Mouse (Mus musculus) cortical plate, adult 2 months (tissue): ENCODE data around the gene Entpd7.

Experiments used
- CTCF ChIP-seq: fragments of 200-500 bp; IDR thresholded peaks from 2 replicates; pipeline ENCODE4 v1.5.1; 2011; ENCODE audit warnings: mild to moderate bottlenecking, control low read depth, low read length; ENCODE audit not compliant: insufficient read depth; ENCODE audit errors: extremely low read depth
- POLR2A ChIP-seq: fragments of 200-500 bp; IDR thresholded peaks from 2 replicates; pipeline ENCODE4 v1.6.1; 2011; ENCODE audit warnings: mild to moderate bottlenecking, low read length, control low read depth; ENCODE audit not compliant: insufficient read depth; ENCODE audit errors: extremely low read depth

- no peak for TF ChIP-seq CTCF
- no peak for TF ChIP-seq POLR2A
Measured at GRCm38 (mm10) chr19:43663471-43663870, 26.0 kb upstream of the Entpd7 start.
